8 mouse cellular contexts compared by ENCODE assay signal in genomic region chr14:18269947-18270528, GRCm38 (mm10). TPM values are rescaled to one million over a fixed set of nuclear protein-coding genes. Genes with fewer than 3 reads are reported as not detected.
DNase-seq lines count a peak whose midpoint lies in the region; ATAC-seq and TF ChIP-seq lines count a peak whose summit lies in the region.
"Not testable (repeated sequence)": the region's sequence is repeated elsewhere in the genome, so short reads cannot be mapped to it uniquely, and the experiment has no call there.

No protein-coding gene starts in this region.

- H3K4me1 ChIP-seq in bone marrow macrophage, adult 2 months (ENCODE audit: control insufficient read depth, insufficient read depth, low read length); intestine, embryonic 14.5 days (replicated peaks; ENCODE audit: control insufficient read depth, insufficient read depth, low read length); limb, embryonic 14.5 days (ENCODE audit: control insufficient read depth, insufficient read depth, low read length): not testable (repeated sequence)
- H3K4me1 ChIP-seq in erythroblast, embryonic 14.5 days (ENCODE audit: control insufficient read depth) = peaks cover 24% of the 10 kb centered on the region
- peaks cover 19% of the 10 kb centered on the region for H3K4me1 ChIP-seq in heart, embryonic 13.5 days
- H3K4me1 ChIP-seq in neural tube, embryonic 13.5 days (replicated peaks) = peaks cover 33% of the 10 kb centered on the region

- H3K4me2 ChIP-seq in heart, embryonic 13.5 days = peak overlapping the region; percentile 78
- peak overlapping the region; percentile 87 for H3K4me2 ChIP-seq in intestine, embryonic 14.5 days (ENCODE audit: low read length)
- H3K4me2 ChIP-seq in limb, embryonic 14.5 days (replicated peaks; ENCODE audit: low read depth, low read length, severe bottlenecking) = peak overlapping the region; percentile 76
- H3K4me2 ChIP-seq in neural tube, embryonic 13.5 days = peak overlapping the region; percentile 77

- not testable (repeated sequence) for H3K9me3 ChIP-seq in erythroblast, embryonic 14.5 days (ENCODE audit: control insufficient read depth, low read length); heart, embryonic 13.5 days; intestine, embryonic 14.5 days (ENCODE audit: control insufficient read depth, low read length); limb, embryonic 14.5 days (ENCODE audit: control insufficient read depth, low read length); neural tube, embryonic 13.5 days

- WGBS in heart, embryonic 13.5 days = under 1% methylated on average over 24 of the region's 24 CpGs
- WGBS in intestine, embryonic 14.5 days = under 1% methylated on average over 19 of the region's 24 CpGs
- WGBS in limb, embryonic 14.5 days = 0% methylated on average over 15 of the region's 24 CpGs
- 2% methylated on average over 14 of the region's 24 CpGs for WGBS in macrophage (ENCODE audit: missing documents)
- WGBS in neural tube, embryonic 13.5 days = 0% methylated on average over 24 of the region's 24 CpGs

- DNase-seq in 3134 (ENCODE audit: extremely low read depth, insufficient read length, low spot score) = peak; percentile 30
- not testable (repeated sequence) for DNase-seq in intestine, embryonic 14.5 days (ENCODE audit: low spot score)
- peak; percentile 23 for DNase-seq in limb, embryonic 14.5 days (ENCODE audit: low spot score)

- H3K4me3 ChIP-seq in bone marrow macrophage, adult 2 months (ENCODE audit: insufficient read depth, low read length) = peak overlapping the region; percentile 74
- H3K4me3 ChIP-seq in erythroblast, embryonic 14.5 days (replicated peaks) = peak overlapping the region; percentile 87
- H3K4me3 ChIP-seq in heart, embryonic 13.5 days = peak overlapping the region; percentile 97
- peak overlapping the region; percentile 92 for H3K4me3 ChIP-seq in intestine, embryonic 14.5 days (ENCODE audit: low read depth, low read length)
- peak overlapping the region; percentile 92 for H3K4me3 ChIP-seq in limb, embryonic 14.5 days (replicated peaks; ENCODE audit: low read length)
- H3K4me3 ChIP-seq in macrophage (ENCODE audit: inconsistent target) = peak overlapping the region; percentile 75
- H3K4me3 ChIP-seq in neural tube, embryonic 13.5 days = peak overlapping the region; percentile 90

- TF ChIP-seq CTCF in bone marrow macrophage, adult 2 months (IDR thresholded peaks at IDR 0.05; ENCODE audit: low read depth, low read length) = not testable (repeated sequence)

- peak overlapping the region; percentile 100 for H3K9ac ChIP-seq in heart, embryonic 13.5 days
- H3K9ac ChIP-seq in intestine, embryonic 14.5 days (ENCODE audit: low read length) = peak overlapping the region; percentile 99
- peak overlapping the region; percentile 99 for H3K9ac ChIP-seq in limb, embryonic 14.5 days (ENCODE audit: low read depth, low read length, severe bottlenecking)
- peak overlapping the region; percentile 98 for H3K9ac ChIP-seq in neural tube, embryonic 13.5 days

- H3K27me3 ChIP-seq in erythroblast, embryonic 14.5 days (ENCODE audit: control insufficient read depth); heart, embryonic 13.5 days (replicated peaks); intestine, embryonic 14.5 days (replicated peaks; ENCODE audit: control insufficient read depth, insufficient read depth, low read length); limb, embryonic 14.5 days (ENCODE audit: control insufficient read depth, insufficient read depth, low read length); neural tube, embryonic 13.5 days: not testable (repeated sequence)

- not testable (repeated sequence) for TF ChIP-seq POLR2A in bone marrow macrophage, adult 2 months (IDR thresholded peaks at IDR 0.05; ENCODE audit: borderline replicate concordance, low read depth, low read length); limb, embryonic 14.5 days (IDR thresholded peaks at IDR 0.05; ENCODE audit: borderline replicate concordance, extremely low read depth, insufficient read depth, insufficient read length)

- H3K79me2 ChIP-seq in macrophage (ENCODE audit: inconsistent target) = peaks cover 22% of the 10 kb centered on the region

- H3K36me3 ChIP-seq in erythroblast, embryonic 14.5 days (ENCODE audit: control insufficient read depth) = peaks cover 38% of the 10 kb centered on the region
- H3K36me3 ChIP-seq in heart, embryonic 13.5 days = peaks cover 35% of the 10 kb centered on the region
- H3K36me3 ChIP-seq in intestine, embryonic 14.5 days (ENCODE audit: control insufficient read depth, insufficient read depth, low read length) = peaks cover 28% of the 10 kb centered on the region
- H3K36me3 ChIP-seq in limb, embryonic 14.5 days (ENCODE audit: control insufficient read depth, insufficient read depth, low read length) = peaks cover 29% of the 10 kb centered on the region
- H3K36me3 ChIP-seq in macrophage (ENCODE audit: inconsistent target) = peaks cover 11% of the 10 kb centered on the region; the same call in 1 of the 2 replicates
- peaks cover 26% of the 10 kb centered on the region for H3K36me3 ChIP-seq in neural tube, embryonic 13.5 days

- H3K27ac ChIP-seq in bone marrow macrophage, adult 2 months (ENCODE audit: insufficient read depth, low read depth, low read length) = peak overlapping the region; percentile 59
- H3K27ac ChIP-seq in heart, embryonic 13.5 days (replicated peaks) = peak overlapping the region; percentile 88
- peak overlapping the region; percentile 80 for H3K27ac ChIP-seq in intestine, embryonic 14.5 days (ENCODE audit: low read depth)
- peak overlapping the region; percentile 86 for H3K27ac ChIP-seq in limb, embryonic 14.5 days (replicated peaks; ENCODE audit: low read depth, low read length)
- peak overlapping the region; percentile 51 for H3K27ac ChIP-seq in macrophage
- peak overlapping the region; percentile 89 for H3K27ac ChIP-seq in neural tube, embryonic 13.5 days (replicated peaks)

- ATAC-seq in heart, embryonic 13.5 days (ENCODE audit: extremely low read depth, insufficient number of reproducible peaks, low FRiP score, low TSS enrichment); intestine, embryonic 14.5 days (replicated peaks; ENCODE audit: low FRiP score, low TSS enrichment, low read depth); limb, embryonic 14.5 days (ENCODE audit: low FRiP score, low read depth): not testable (repeated sequence)
- peak; percentile 13; the same call in 1 of the 2 replicates for ATAC-seq in neural tube, embryonic 13.5 days (ENCODE audit: low read depth)

RNA-seq across cellular contexts. Expression of gene Nkiras1, which starts 0.9 kb away (rescaled TPM):
- polyA plus RNA-seq in bone marrow macrophage, adult 2 months (2012; ENCODE audit: insufficient read depth, insufficient read length, missing spikeins) = 10.6 and 14.1 TPM in 2 replicates
- 0.07 and 0.10 TPM in 2 replicates for polyA plus RNA-seq in erythroblast, embryonic 14.5 days (2012)
- 17.1 and 20.5 TPM in 2 replicates for polyA plus RNA-seq in heart, embryonic 13.5 days (2015; fragmentation: Nextera tagmentation; extraction: Ambion mirVana)
- 12.7 and 13.3 TPM in 2 replicates for polyA plus RNA-seq in intestine, embryonic 14.5 days (2014; fragmentation: Nextera tagmentation; extraction: Ambion mirVana)
- polyA plus RNA-seq in limb, embryonic 14.5 days (2012; rRNA removed) = 14.6 and 25.0 TPM in 2 replicates
- 16.1 and 18.5 TPM in 2 replicates for polyA plus RNA-seq in limb, embryonic 14.5 days (2014; fragmentation: Nextera tagmentation; extraction: Ambion mirVana)
- total RNA-seq in macrophage (2018; cell fraction: chromatin; rRNA removed) = 10 to 100 TPM in 24 of 26 experiments, 1 to 10 TPM in 2; 8.1 to 54.0 (median 23.8) TPM
- total RNA-seq in macrophage (2018; cell fraction: cytosol; rRNA removed) = 10 to 100 TPM in 8 of 26 experiments, 1 to 10 TPM in 18; 3.6 to 17.4 (median 7.7) TPM
- total RNA-seq in macrophage (2018; cell fraction: nucleus; rRNA removed) = 10 to 100 TPM in 25 of 26 experiments, 1 to 10 TPM in 1; 9.2 to 55.9 (median 29.5) TPM
- polyA plus RNA-seq in macrophage (2018) = 6.7 to 11.3 TPM (median 8.8 TPM) in 3 replicates
- 47.9 and 53.3 TPM in 2 replicates for polyA plus RNA-seq in neural tube, embryonic 13.5 days (2015; fragmentation: Nextera tagmentation; extraction: Ambion mirVana)

RNA-seq across cellular contexts. Expression of gene Rpl15, which starts 1.2 kb away (rescaled TPM):
- polyA plus RNA-seq in bone marrow macrophage, adult 2 months (2012; ENCODE audit: insufficient read depth, insufficient read length, missing spikeins) = 508 and 615 TPM in 2 replicates
- 18.6 and 34.1 TPM in 2 replicates for polyA plus RNA-seq in erythroblast, embryonic 14.5 days (2012)
- 267 and 295 TPM in 2 replicates for polyA plus RNA-seq in heart, embryonic 13.5 days (2015; fragmentation: Nextera tagmentation; extraction: Ambion mirVana)
- 533 and 537 TPM in 2 replicates for polyA plus RNA-seq in intestine, embryonic 14.5 days (2014; fragmentation: Nextera tagmentation; extraction: Ambion mirVana)
- 1,239 and 1,286 TPM in 2 replicates for polyA plus RNA-seq in limb, embryonic 14.5 days (2012; rRNA removed)
- polyA plus RNA-seq in limb, embryonic 14.5 days (2014; fragmentation: Nextera tagmentation; extraction: Ambion mirVana) = 465 and 499 TPM in 2 replicates
- total RNA-seq in macrophage (2018; cell fraction: chromatin; rRNA removed) = 100 to 1,000 TPM in 1 of 26 experiments, 10 to 100 TPM in 25; 20.0 to 152 (median 38.1) TPM
- total RNA-seq in macrophage (2018; cell fraction: cytosol; rRNA removed) = 1,000 to 10,000 TPM in 1 of 26 experiments, 100 to 1,000 TPM in 25; 584 to 1,229 (median 731) TPM
- 100 to 1,000 TPM in 21 of 26 experiments, 10 to 100 TPM in 5; 55.7 to 196 (median 126) TPM for total RNA-seq in macrophage (2018; cell fraction: nucleus; rRNA removed)
- polyA plus RNA-seq in macrophage (2018) = 300 to 721 TPM (median 628 TPM) in 3 replicates
- polyA plus RNA-seq in neural tube, embryonic 13.5 days (2015; fragmentation: Nextera tagmentation; extraction: Ambion mirVana) = 273 and 319 TPM in 2 replicates

RNA-seq across cellular contexts. Expression of gene Nr1d2, which starts 31.1 kb away (rescaled TPM):
- polyA plus RNA-seq in bone marrow macrophage, adult 2 months (2012; ENCODE audit: insufficient read depth, insufficient read length, missing spikeins) = 44.7 and 47.6 TPM in 2 replicates
- not detected in 2 replicates for polyA plus RNA-seq in erythroblast, embryonic 14.5 days (2012)
- polyA plus RNA-seq in heart, embryonic 13.5 days (2015; fragmentation: Nextera tagmentation; extraction: Ambion mirVana) = 10.0 and 10.9 TPM in 2 replicates
- 8.8 and 8.9 TPM in 2 replicates for polyA plus RNA-seq in intestine, embryonic 14.5 days (2014; fragmentation: Nextera tagmentation; extraction: Ambion mirVana)
- polyA plus RNA-seq in limb, embryonic 14.5 days (2012; rRNA removed) = 4.7 and 5.2 TPM in 2 replicates
- polyA plus RNA-seq in limb, embryonic 14.5 days (2014; fragmentation: Nextera tagmentation; extraction: Ambion mirVana) = 9.7 and 9.8 TPM in 2 replicates
- 100 to 1,000 TPM in 18 of 26 experiments, 10 to 100 TPM in 8; 50.5 to 201 (median 119) TPM for total RNA-seq in macrophage (2018; cell fraction: chromatin; rRNA removed)
- total RNA-seq in macrophage (2018; cell fraction: cytosol; rRNA removed) = 10 to 100 TPM; 14.0 to 44.0 (median 30.0) TPM
- total RNA-seq in macrophage (2018; cell fraction: nucleus; rRNA removed) = 100 to 1,000 TPM in 11 of 26 experiments, 10 to 100 TPM in 15; 39.2 to 177 (median 89.2) TPM
- polyA plus RNA-seq in macrophage (2018) = 15.9 to 35.2 TPM (median 29.4 TPM) in 3 replicates
- 3.9 and 4.5 TPM in 2 replicates for polyA plus RNA-seq in neural tube, embryonic 13.5 days (2015; fragmentation: Nextera tagmentation; extraction: Ambion mirVana)
